Mouse (Mus musculus) T-cell, adult 2 months (primary cell): ENCODE results near the gene Dcun1d1.

Experiments used
- DNase-seq: peaks from one replicate; pipeline ENCODE4 v3.0.0; 2022; ENCODE audit warnings: low spot score

Dcun1d1 gene

DNA sequence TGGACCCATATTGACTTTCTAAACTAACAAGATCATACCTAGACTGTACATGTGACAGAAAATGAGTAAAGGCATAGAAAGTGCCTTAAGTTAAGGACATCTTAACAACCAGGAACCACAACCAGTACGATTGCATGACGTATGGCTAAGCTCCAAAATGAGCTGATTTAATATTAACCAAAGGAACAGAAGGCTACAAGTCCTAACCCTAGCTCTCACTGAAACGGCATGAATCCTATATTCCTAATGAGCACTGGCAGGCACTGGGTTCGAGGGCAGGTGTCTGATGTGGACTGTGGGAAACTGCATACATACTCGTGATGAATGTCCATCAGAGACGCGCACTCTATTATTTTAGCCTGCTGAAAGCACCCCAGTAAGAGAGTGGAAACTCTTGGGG is 5.9 kb downstream of the Dcun1d1 start:
- DNase-seq = no peak

- peak; percentile 14 for DNase-seq
These were observed 7.4 kb downstream of the Dcun1d1 start for GRCm38 (mm10) chr3:35929831-35930230.

- no peak for DNase-seq
These were observed 7.8 kb downstream of the Dcun1d1 start for GRCm38 (mm10) chr3:35929406-35929805.

DNA sequence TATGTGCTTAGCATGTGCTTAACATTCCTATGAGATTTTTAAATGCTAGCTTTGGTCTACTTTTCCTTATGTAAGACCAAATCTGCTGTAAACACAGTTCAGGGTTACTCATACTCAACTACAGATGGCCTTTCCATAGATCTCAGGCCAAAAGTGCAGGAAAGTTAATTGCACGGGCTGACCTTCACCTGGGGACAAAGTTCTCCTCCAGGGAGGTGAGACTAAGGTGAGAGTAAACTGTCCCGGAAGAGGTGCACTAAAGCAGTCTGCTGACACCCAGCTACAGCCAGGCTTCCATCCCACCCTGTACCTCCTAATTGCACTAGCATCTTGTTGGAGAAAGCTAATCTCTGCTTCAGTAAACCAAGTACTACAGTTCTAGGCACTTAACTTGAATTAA is 11.4 kb downstream of the Dcun1d1 start:
- DNase-seq = no peak

DNA sequence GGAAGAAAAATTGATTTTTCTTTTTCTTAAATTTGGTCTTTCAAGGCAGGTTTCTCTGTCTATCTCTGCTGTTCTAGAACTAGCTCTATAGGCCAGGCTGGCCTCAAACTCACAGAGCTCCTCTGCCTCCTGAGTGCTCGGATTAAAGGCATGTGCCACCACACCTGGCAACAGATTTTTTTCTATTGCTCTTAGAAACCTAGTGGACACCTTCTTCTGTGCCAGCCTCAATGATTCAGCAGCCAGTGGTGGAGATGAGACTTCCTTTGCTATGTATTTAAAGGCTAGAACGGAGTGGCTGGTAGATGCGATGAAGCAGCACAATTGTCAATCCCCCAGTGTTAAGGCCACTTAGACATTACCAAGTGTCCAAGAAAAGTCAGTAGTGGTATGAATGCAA is 13.2 kb downstream of the Dcun1d1 start:
- peak; percentile 5 for DNase-seq

- DNase-seq = no peak
These were observed 13.8 kb downstream of the Dcun1d1 start for GRCm38 (mm10) chr3:35923495-35923894.

DNA sequence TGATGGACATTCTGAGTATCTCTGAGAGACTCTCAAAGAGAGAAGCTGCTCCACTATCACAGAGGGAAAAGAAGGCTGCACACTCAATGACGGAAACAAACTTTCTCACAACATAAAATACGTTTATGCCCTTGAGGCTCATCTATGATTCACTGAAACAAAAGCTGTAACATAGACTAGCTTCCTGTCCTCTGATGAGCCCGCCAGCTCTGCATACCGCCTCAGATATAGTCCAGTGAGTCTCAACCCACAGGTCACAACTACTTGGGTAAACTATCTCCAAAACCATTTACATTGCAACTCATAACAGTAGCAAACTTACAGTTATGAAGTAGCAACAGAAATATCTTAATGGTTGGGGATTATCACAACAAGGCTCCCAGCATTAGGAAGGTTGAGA is 14.7 kb downstream of the Dcun1d1 start:
- peak; percentile 4 for DNase-seq

DNA sequence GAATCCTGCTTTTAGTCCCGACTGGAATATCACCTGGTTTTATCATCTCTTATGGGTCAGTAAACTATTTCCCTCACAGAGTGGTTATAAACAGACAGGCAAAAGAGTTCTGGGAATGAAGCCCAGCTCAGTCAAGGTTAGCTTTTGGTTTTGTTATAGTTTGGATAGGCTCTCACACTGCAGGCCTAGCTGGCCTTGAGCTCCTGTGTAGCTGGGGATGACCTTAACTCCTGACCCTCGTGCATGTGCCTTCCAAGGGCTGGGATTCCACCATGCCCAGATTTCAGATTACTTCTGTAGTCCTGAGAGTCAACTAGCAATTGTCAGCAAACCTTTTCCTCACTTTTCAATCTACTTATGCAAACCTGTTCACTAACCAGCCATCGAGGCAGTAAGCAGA is 19.0 kb downstream of the Dcun1d1 start:
- DNase-seq = no peak

DNA sequence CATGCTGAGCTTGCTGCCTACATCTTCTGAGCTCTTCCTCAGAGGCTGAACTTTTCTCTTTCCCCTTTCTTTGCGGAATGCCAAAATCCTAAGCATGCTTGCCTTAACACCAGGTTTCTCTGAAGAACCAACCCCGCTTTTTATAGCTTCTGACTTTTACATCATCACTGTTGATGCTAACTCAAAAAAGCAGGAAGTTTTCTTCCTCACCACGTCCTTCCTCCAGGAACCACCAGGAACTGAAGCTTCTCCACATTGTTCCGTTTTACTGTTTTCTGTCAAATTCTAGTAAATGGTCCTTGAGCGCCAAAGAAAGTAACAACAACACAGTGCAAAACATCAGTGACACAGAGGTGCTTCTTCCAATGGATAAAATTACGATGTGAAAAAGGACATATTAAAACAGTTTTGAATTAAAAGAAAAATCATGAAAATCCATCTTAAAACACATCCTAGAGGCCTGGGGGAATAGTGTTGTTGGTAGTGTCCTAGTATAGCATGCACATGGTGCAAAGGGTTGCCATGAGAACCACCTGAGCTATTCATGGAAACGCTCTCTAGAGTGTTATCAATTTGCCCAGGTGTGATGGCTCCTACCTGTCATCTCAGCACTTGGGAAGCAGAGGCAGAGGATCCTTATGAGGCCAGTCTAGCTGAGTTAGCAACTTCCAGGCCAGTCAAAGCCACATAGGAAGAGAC is 28.1 kb downstream of the Dcun1d1 start:
- DNase-seq = no peak

DNA sequence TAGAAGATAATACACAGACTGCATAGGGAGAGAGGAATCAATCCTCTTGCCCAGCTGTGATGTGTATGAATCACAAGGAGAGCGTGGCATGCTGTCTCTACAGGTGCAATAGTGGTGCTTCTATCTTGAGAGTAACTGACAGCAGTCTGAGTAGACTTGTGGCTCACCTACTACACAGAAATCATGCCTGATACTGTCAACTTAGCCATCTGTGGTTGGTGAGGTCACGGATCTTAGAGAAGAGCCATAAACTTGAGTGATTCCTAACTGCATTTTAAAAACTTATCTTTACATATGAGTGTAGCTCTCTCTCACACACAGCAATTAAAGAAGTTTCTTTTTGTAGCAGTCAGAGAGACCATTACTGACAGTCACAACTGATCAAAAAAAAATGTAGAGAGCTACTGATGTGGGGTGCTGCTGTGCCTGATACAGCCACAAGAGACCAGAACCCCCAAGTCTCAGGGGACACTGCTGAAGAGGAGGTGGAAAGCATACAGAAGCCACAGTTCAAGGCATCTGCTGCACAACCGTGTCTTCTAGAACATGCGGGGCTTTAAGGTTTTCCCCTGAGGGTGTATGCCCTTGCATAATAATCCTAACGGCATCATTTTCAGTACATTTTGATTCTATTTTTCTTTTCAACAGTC is 36.6 kb downstream of the Dcun1d1 start:
- DNase-seq = no peak

DNA sequence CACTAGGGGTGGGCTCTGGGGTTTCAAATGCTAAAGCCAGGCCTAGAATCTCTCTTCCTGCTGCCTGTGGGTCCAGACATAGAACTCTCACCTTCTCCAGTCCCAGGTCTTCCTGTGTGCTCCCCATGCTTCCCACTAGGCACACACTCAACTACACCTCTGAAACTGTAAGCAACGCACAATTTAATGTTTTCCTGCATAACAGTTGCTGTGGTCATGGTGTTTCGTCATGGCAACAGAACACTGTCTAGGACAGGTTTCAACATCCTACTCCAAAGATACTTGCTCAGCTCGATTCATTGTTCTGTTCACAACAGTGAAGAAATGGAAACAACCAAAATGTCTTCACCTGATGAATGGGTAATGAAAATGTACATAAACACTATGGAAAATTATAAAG is 38.1 kb downstream of the Dcun1d1 start:
- DNase-seq = no peak

- no peak for DNase-seq
These were observed 39.3 kb downstream of the Dcun1d1 start for GRCm38 (mm10) chr3:35897900-35898299.

DNA sequence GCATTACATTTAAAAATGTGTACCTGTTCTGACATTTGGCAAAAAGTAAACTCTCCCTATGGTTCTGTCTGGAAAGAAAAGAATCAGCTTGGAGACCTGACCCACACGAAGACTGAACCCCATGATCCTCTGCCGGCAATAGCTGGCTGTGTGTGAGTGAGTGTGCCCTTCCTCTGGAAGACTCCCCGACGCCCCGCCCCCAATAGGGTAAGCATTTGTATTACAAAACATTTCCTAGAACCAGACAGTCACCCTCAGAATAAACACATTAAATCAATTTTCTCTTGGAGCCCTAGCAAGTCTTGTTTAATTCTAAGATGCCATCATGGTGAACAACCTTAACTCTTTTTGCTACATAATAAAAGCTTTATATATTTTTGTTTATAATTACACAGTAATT is 44.1 kb downstream of the Dcun1d1 start:
- no peak for DNase-seq

DNA sequence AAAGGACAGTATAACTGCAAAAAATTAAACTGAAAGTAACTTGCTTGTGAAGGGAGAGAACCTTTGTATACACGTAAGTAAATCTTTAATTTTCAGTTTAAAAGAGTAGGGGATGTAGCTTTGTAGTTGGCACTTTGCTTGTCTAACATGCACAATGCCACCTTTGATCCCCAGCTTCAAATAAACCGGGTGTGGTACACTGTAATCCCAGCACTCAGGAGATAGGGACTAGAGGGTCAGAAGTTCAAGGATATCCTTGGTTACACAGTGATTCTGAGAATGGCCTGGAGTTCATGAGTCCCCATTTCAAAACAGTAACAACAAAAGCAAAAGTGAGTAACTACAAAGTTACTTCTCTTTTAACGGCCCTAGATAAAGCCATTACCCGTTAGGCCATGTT is 46.1 kb downstream of the Dcun1d1 start:
- DNase-seq = no peak

DNA sequence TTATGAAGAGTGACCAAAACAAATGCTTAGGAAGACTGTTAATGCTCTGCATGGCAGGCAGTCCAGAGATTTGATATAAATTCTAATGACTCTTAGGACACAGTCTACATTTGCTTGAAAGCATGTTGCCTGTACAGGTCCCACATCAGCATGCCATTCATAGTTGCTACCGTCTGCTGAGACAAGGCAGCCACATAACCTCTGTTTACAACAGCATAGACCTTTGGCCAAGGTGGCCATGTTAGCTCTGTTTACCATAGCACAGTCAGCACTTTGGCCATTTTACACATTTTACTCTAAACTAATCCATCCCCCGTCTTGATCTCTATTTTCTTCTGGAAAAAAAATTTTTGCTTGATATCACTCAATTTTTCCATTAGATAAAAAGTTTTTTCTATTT is 47.7 kb downstream of the Dcun1d1 start:
- no peak for DNase-seq

GRCm38 (mm10) chr3:35883267-35883666 is 54.0 kb downstream of the Dcun1d1 start:
- peak; percentile 27 for DNase-seq

DNA sequence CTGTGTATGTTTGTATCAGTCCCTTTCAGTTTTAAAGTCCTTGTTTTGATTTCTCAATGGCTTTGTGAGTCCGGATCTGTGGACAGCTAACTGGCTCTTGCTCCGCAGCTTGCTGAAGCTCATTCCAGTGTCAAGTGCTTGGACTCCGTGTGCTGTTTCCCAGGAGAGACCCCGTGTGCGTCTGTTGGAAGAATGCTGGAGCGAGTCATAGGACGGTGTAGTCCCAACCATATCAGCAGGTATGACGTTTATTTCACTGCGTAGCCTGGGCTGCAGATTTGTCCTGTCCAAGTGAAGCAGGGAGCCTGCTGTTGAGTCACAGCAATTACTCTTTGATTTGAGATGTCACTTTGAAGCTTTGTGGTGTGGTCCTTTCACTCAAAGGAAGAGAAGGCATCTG is 87.9 kb downstream of the Dcun1d1 start:
- no peak for DNase-seq
